Mouse (Mus musculus): ENCODE data around the gene Olfr135. TPM values are rescaled to one million over a fixed set of nuclear protein-coding genes. Genes with fewer than 3 reads are reported as not detected.

Olfr135 gene
- total RNA-seq (2017), result not detected in 3 replicates

- ATAC-seq (replicated peaks; ENCODE audit: insufficient number of reproducible peaks, low FRiP score, low TSS enrichment, poor library complexity, severe bottlenecking), result no peak
Measured at GRCm38 (mm10) chr17:38204035-38204434, at the start of gene Olfr135. Olfr135 (plus strand) TSS chr17:38204335.

- no peak for ATAC-seq (replicated peaks; ENCODE audit: insufficient number of reproducible peaks, low FRiP score, low TSS enrichment, poor library complexity, severe bottlenecking)
Measured at GRCm38 (mm10) chr17:38171088-38171487, 33.0 kb upstream of the Olfr135 start, which contains the start of gene Olfr134. Olfr134 (plus strand) TSS chr17:38171388.

Other genes starting within 250 kb of the Olfr135 start
- not detected in 3 replicates for gene Olfr129, start 144.3 kb upstream of the Olfr135 start, total RNA-seq (2017)
- gene Olfr130, start 140.4 kb upstream of the Olfr135 start, total RNA-seq (2017), result not detected in 3 replicates
- gene Olfr131, start 115.6 kb upstream of the Olfr135 start, total RNA-seq (2017), result not detected in 3 replicates
- gene Olfr132, start 69.8 kb upstream of the Olfr135 start, total RNA-seq (2017), result not detected in 3 replicates
- gene Olfr133, start 59.1 kb upstream of the Olfr135 start, total RNA-seq (2017), result not detected in 3 replicates
- gene Olfr134, start 32.9 kb upstream of the Olfr135 start, total RNA-seq (2017), result not detected in 3 replicates
- gene Olfr138, start 56.7 kb downstream of the Olfr135 start, total RNA-seq (2017), result not detected in 3 replicates
- not detected in 3 replicates for gene Olfr137, start 103.2 kb downstream of the Olfr135 start, total RNA-seq (2017)
- gene Olfr136, start 125.5 kb downstream of the Olfr135 start, total RNA-seq (2017), result not detected in 3 replicates
- not detected in 3 replicates for gene Esp36, start 215.8 kb downstream of the Olfr135 start, total RNA-seq (2017)